Mouse (Mus musculus) bone marrow, adult 2 months (tissue): ENCODE data around the gene Zbed6.

Experiments
- CTCF ChIP-seq: fragments of 200-500 bp; IDR thresholded peaks from 2 replicates; pipeline ENCODE4 v1.5.1; 2011; ENCODE audit warnings: low read length, control low read depth; ENCODE audit not compliant: control insufficient read depth, insufficient read depth
- POLR2A ChIP-seq: fragments of 200-500 bp; IDR thresholded peaks from 2 replicates; pipeline ENCODE4 v1.6.1; 2011; ENCODE audit warnings: low read depth, mild to moderate bottlenecking, control low read depth, low read length, borderline replicate concordance; ENCODE audit not compliant: control insufficient read depth

DNA sequence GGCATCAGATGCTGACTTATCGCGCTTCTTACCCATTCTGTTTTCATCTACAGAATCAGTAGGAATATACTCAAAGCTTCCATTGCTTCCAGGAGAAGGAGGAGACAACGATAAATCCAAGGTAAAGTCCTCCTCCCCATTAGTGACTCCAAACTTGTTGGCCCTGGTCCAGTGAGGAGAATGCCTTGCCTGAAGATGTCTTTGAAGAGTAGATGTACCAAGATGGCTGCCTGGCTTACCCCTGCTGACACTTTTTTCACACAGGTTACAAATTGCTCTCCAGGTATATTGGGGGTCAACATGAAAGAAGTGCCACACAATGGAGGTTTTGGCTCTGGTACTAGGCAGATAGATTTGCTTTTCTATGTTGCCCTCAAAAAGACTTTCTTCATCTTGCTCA lies 1.8 kb downstream of the Zbed6 start:
- TF ChIP-seq CTCF (no peak), POLR2A (no peak)
